Mouse (Mus musculus) bone marrow, adult 2 months (tissue): ENCODE measurements around the gene Ngp. TPM values are rescaled to one million over a fixed set of nuclear protein-coding genes. Genes with fewer than 3 reads are reported as not detected.
A peak's percentile ranks its signal among the peaks of the same experiment; 100 is the strongest.

ENCODE experiments used
- H3K27ac ChIP-seq: fragments of 200-500 bp; 2 replicates; pipeline ENCODE4 v1.5.1; 2012; ENCODE audit warnings: low read depth, mild to moderate bottlenecking, control low read depth, inconsistent platforms, low read length; ENCODE audit not compliant: control insufficient read depth, poor library complexity, insufficient read depth
- H3K4me1 ChIP-seq: fragments of 200-500 bp; 2 replicates; pipeline ENCODE4 v1.6.1; 2011; ENCODE audit warnings: low read length; ENCODE audit not compliant: control insufficient read depth, insufficient read depth
- H3K4me3 ChIP-seq: fragments of 200-500 bp; replicated peaks from 2 replicates; pipeline ENCODE3; 2011; ENCODE audit warnings: mild to moderate bottlenecking, low read depth, low read length, control low read depth; ENCODE audit not compliant: control insufficient read depth
- CTCF ChIP-seq: fragments of 200-500 bp; IDR thresholded peaks from 2 replicates; pipeline ENCODE4 v1.5.1; 2011; ENCODE audit warnings: low read length, control low read depth; ENCODE audit not compliant: control insufficient read depth, insufficient read depth
- POLR2A ChIP-seq: fragments of 200-500 bp; IDR thresholded peaks from 2 replicates; pipeline ENCODE4 v1.6.1; 2011; ENCODE audit warnings: low read depth, mild to moderate bottlenecking, control low read depth, low read length, borderline replicate concordance; ENCODE audit not compliant: control insufficient read depth
- WGBS: fragments of 180-500 bp; shearing (Covaris S2); methylation state at CpG from one replicate; pipeline ENCODE4 v1.1.7; 2018; 5-methylcytosine and 5-hydroxymethylcytosine counted together
- polyA plus RNA-seq: library from polyadenylated mRNA; stranded (reverse); fragments of >200 nt; gene quantifications from 2 replicates; pipeline ENCODE4 v1.2.4, GENCODE M21; 2011; ENCODE audit warnings: low replicate concordance; ENCODE audit not compliant: missing spikeins, insufficient read depth, insufficient read length

The Ngp gene
- polyA plus RNA-seq, 1 experiment, result 3,924 TPM

- Histone ChIP-seq H3K4me3 (no peak overlapping the region), H3K27ac (no peak overlapping the region), H3K4me1 (peaks cover 1% of the 10 kb centered on the region; the same call in 1 of the 2 replicates)
- TF ChIP-seq POLR2A (no peak), CTCF (peak; percentile 95)
- 34% methylated on average over 6 of the region's 6 CpGs for WGBS
Observed at GRCm38 (mm10) chr9:110410908-110411887, 8.3 kb upstream of the Ngp start.

DNA sequence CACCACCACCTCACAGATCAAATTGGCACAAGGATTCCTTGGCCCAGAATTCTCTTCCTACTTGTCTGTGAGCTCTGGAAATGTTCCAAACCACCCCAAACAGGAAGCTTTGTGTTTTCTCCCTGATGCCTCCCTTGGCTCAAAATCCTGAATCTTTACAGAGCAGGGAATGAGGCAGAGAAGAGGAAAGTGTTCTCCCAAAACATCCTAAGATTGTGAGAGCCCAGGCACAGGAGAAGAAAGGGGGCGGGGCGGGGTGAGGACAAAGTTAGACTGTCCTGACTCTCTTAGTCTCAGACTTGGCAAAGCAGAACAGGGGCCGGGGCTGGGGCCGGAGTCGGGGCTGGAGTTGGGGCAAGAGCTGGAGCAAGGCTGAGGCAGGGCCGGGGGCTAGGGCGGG lies 6.6 kb upstream of the Ngp start:
- 83% methylated on average over 7 of the region's 7 CpGs for WGBS
- Histone ChIP-seq H3K4me3 (no peak overlapping the region), H3K4me1 (no peaks in the 10 kb centered on the region; the same call in 1 of the 2 replicates), H3K27ac (no peak overlapping the region)
- TF ChIP-seq CTCF (no peak), POLR2A (no peak)

DNA sequence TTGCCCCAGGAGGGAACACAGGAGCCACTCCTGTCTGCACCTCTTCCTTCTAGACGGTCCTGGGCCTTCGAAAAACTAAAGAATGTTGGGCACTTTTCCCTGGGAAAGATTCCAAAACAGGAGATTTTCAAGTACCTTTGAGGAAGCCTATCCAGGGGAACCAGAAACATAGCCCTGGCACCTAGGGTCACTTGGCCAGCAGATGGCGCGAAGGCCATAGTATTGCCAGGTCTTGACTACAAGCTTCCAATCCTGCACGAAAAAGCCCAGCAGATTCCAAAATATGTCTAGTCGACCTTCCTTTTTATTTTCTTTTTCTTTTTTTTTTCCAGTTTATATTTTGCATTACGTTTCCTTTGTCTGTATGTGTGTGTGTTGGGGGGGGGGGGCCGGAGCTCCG lies 5.8 kb upstream of the Ngp start:
- H3K4me1 ChIP-seq, result no peaks in the 10 kb centered on the region; the same call in 1 of the 2 replicates
- H3K4me3 ChIP-seq, result no peak overlapping the region
- TF ChIP-seq CTCF, result peak; percentile 72
- TF ChIP-seq POLR2A, result no peak
- peak overlapping the region; percentile 41 for H3K27ac ChIP-seq
- 46% methylated on average over 9 of the region's 9 CpGs for WGBS

DNA sequence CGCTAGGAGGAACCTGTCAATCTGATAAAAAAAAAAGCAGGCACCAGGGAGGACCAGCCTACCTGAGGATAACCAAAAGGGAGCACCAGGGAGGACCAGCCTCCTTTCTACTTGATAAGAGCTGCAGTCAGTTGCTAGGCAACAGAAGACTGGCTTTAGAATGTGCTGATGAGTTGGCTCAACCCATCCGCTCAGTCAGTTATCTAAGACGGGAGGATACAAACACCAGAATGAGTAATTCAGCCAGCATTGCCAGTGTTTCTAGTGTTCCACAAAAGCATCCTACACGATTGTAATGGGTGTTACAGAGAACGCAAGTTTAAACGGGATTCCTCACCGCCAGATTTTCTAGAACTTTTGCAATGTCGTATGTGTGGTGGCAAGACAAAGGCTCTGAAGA lies 11.7 kb downstream of the Ngp start:
- WGBS, result 78% methylated on average over 8 of the region's 8 CpGs
- Histone ChIP-seq H3K4me1 (no peaks in the 10 kb centered on the region), H3K4me3 (no peak overlapping the region), H3K27ac (no peak overlapping the region)
- TF ChIP-seq POLR2A (no peak), CTCF (no peak)

GRCm38 (mm10) chr9:110433045-110433444 lies 13.5 kb downstream of the Ngp start:
- Histone ChIP-seq H3K27ac (no peak overlapping the region), H3K4me1 (no peaks in the 10 kb centered on the region), H3K4me3 (no peak overlapping the region)
- no peak for TF ChIP-seq CTCF
- no peak for TF ChIP-seq POLR2A
- 80% methylated on average over 2 of the region's 2 CpGs for WGBS

- peaks cover 1% of the 10 kb centered on the region; the same call in 1 of the 2 replicates for H3K4me1 ChIP-seq
- H3K27ac ChIP-seq, result no peak overlapping the region
- 89% methylated on average over 11 of the region's 11 CpGs for WGBS
- no peak overlapping the region for H3K4me3 ChIP-seq
- TF ChIP-seq POLR2A (no peak), CTCF (no peak)
Observed at GRCm38 (mm10) chr9:110436041-110436440, 16.5 kb downstream of the Ngp start.

- peaks cover 1% of the 10 kb centered on the region; the same call in 1 of the 2 replicates for H3K4me1 ChIP-seq
- 16% methylated on average over 5 of the region's 5 CpGs for WGBS
Observed at GRCm38 (mm10) chr9:110440049-110440448, 20.5 kb downstream of the Ngp start.

GRCm38 (mm10) chr9:110440559-110440958 lies 21.0 kb downstream of the Ngp start:
- 23% methylated on average over 6 of the region's 6 CpGs for WGBS
- H3K4me3 ChIP-seq, result no peak overlapping the region
- H3K4me1 ChIP-seq, result peaks cover 1% of the 10 kb centered on the region; the same call in 1 of the 2 replicates
- peak overlapping the region; percentile 58 for H3K27ac ChIP-seq
- no peak for TF ChIP-seq CTCF
- no peak for TF ChIP-seq POLR2A

More at GRCm38 (mm10) chr9:110440049-110440448, 20.5 kb downstream of the Ngp start:
- H3K27ac ChIP-seq, result peak overlapping the region; percentile 58
- no peak overlapping the region for H3K4me3 ChIP-seq
- TF ChIP-seq CTCF (no peak), POLR2A (no peak)

DNA sequence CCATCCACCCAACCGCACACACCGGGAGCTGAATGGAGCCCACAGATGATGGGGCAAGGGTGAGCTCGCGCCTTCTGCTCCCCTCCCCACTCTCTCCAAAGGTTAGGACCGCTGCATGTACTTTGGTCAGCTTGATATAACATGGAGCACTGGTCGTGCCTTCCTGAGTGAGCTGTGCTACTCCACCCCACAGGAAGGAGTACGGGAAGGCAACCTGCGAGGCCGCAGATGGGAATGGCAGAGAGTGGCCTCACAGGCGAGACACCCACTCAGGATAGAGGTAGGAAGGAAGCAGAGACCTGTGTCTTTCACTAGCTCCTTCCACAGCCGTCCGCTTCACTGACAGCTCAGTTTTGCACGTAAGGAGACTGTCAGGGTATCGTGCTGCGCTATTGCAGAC lies 28.8 kb downstream of the Ngp start:
- TF ChIP-seq POLR2A (no peak), CTCF (no peak)
- WGBS, result 75% methylated on average over 15 of the region's 15 CpGs
- Histone ChIP-seq H3K4me3 (no peak overlapping the region), H3K27ac (no peak overlapping the region), H3K4me1 (peaks cover 2% of the 10 kb centered on the region; the same call in 1 of the 2 replicates)
